Mouse (Mus musculus): ENCODE results near the gene Cela3b. TPM values are rescaled to one million over a fixed set of nuclear protein-coding genes. Genes with fewer than 3 reads are reported as not detected.

The Cela3b gene
- total and polyA plus RNA-seq, 3 experiments = not detected

DNA sequence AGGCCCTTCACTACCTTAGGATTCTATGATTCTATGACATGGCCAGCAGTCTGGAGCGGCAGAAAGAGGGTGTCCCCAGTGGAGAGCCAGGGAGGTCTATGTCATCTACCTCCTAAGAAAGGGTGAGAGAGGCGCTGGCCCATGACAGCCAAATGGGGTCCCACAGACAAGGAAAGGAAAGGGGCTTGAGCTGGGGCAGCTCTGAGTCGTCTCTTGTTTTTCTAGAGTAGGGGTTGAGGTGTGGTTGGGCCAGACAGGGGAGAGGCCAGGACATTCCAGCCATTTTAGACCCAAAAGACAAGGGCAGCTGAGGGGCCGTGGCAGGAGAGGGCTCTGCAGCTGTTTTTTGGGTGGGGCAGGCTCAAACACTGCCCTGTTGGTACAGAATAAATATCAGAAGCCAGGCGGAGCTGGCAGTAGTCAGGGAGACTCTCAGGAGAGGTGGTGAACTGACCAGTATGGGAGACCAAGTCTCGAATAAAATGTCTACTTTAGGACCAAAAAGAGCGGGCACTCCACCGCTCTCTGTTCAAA lies 23.0 kb upstream of the Cela3b start, which contains the start of gene 1700013G24Rik:
Gene 1700013G24Rik (plus strand): TSS at position 51 of the 534 bp plus-strand sequence.
- Histone ChIP-seq H3K9ac (ENCODE audit: insufficient read depth, low read depth) (no peak within 1 kb of the TSS), H3K4me2 (ENCODE audit: insufficient read depth, low read depth, poor library complexity, severe bottlenecking) (no peak within 1 kb of the TSS), H3K79me2 (replicated peaks; ENCODE audit: control insufficient read depth, extremely low read depth, insufficient read depth, poor library complexity, severe bottlenecking) (no peaks in the 10 kb centered on the region), H3K4me3 (replicated peaks in 1 of 3; ENCODE audit: low read depth in 2 of 3, low read length in 2 of 3, poor library complexity in 1 of 3) (no peak within 1 kb of the TSS), H3K36me3 (replicated peaks in 1 of 2; ENCODE audit: control insufficient read depth in 1 of 2, insufficient read depth in 1 of 2, low read length in 1 of 2) (no peaks in the 10 kb centered on the region), H3K27me3 (replicated peaks) (no peaks in the 10 kb centered on the region), H3K9me3 (replicated peaks; ENCODE audit: low read length) (peaks cover 2% of the 10 kb centered on the region), H3K27ac (ENCODE audit: insufficient read depth, low read depth) (no peak within 1 kb of the TSS), H3K4me1 (ENCODE audit: control insufficient read depth in 1 of 2, insufficient read depth in 2 of 2) (peaks cover 16 to 27% of the 10 kb centered on the region in 2 experiments)
- no peak for DNase-seq (ENCODE audit: extremely low read depth)
- in situ Hi-C loops (cut with MboI; ENCODE audit: low pct_ligation_motif_present, low pct_unique_long_range_greater_than_20kb, low sequenced_read_pairs) = no loop called here
- dilution Hi-C loops (cut with MboI; ENCODE audit: extremely low pct_ligation_motif_present, extremely low pct_unique_long_range_greater_than_20kb, low sequenced_read_pairs) = no loop called here
- no peak for TF ChIP-seq MAFK (IDR thresholded peaks at IDR 0.05; ENCODE audit: insufficient replicate concordance, low read length)
- TF ChIP-seq TBP (conservative IDR thresholded peaks at IDR 0.05; ENCODE audit: low read depth, low read length) = no peak
- TF ChIP-seq NELFE (IDR thresholded peaks at IDR 0.05; ENCODE audit: low read depth, low read length) = no peak
- TF ChIP-seq RCOR1 (conservative IDR thresholded peaks at IDR 0.05; ENCODE audit: low read depth, low read length) = no peak
- no peak for TF ChIP-seq JUND (conservative IDR thresholded peaks at IDR 0.05; ENCODE audit: low read depth, low read length)
- no peak for TF ChIP-seq ZC3H11A (IDR thresholded peaks at IDR 0.05; ENCODE audit: low read depth, low read length)
- TF ChIP-seq IRF4 (IDR thresholded peaks at IDR 0.05; ENCODE audit: low read depth, low read length) = no peak
- TF ChIP-seq ETS1 (conservative IDR thresholded peaks at IDR 0.05; ENCODE audit: low read depth, low read length) = no peak
- no peak for TF ChIP-seq MAX (IDR thresholded peaks at IDR 0.05; ENCODE audit: low read length)
- no peak for TF ChIP-seq ELF1 (IDR thresholded peaks at IDR 0.05; ENCODE audit: low read depth, low read length)
- no peak for TF ChIP-seq POLR2A (IDR thresholded peaks at IDR 0.05; ENCODE audit: low read depth, low read length)
- TF ChIP-seq CTCF (conservative IDR thresholded peaks at IDR 0.05 in 1 of 2, IDR thresholded peaks at IDR 0.05 in 1 of 2; ENCODE audit: low read depth in 2 of 2, low read length in 2 of 2) = no peak
- no peak for TF ChIP-seq PAX5 (IDR thresholded peaks at IDR 0.05; ENCODE audit: low read length)

- no peaks in the 10 kb centered on the region for H3K9me3 ChIP-seq (replicated peaks; ENCODE audit: low read length)
- DNase-seq (ENCODE audit: extremely low read depth) = no peak
- no peaks in the 10 kb centered on the region for H3K27me3 ChIP-seq (replicated peaks)
- peaks cover 23 to 35% of the 10 kb centered on the region in 2 experiments for H3K4me1 ChIP-seq (ENCODE audit: control insufficient read depth in 1 of 2, insufficient read depth in 2 of 2)
- H3K27ac ChIP-seq (ENCODE audit: insufficient read depth, low read depth) = no peak overlapping the region
- no peak overlapping the region for H3K4me2 ChIP-seq (ENCODE audit: insufficient read depth, low read depth, poor library complexity, severe bottlenecking)
- H3K9ac ChIP-seq (ENCODE audit: insufficient read depth, low read depth) = no peak overlapping the region
- no peaks in the 10 kb centered on the region for H3K36me3 ChIP-seq (replicated peaks in 1 of 2; ENCODE audit: control insufficient read depth in 1 of 2, insufficient read depth in 1 of 2, low read length in 1 of 2)
- no peak overlapping the region for H3K4me3 ChIP-seq (replicated peaks in 1 of 3; ENCODE audit: low read depth in 2 of 3, low read length in 2 of 3, poor library complexity in 1 of 3)
- in situ Hi-C loops (cut with MboI; ENCODE audit: low pct_ligation_motif_present, low pct_unique_long_range_greater_than_20kb, low sequenced_read_pairs) = no loop called here
- dilution Hi-C loops (cut with MboI; ENCODE audit: extremely low pct_ligation_motif_present, extremely low pct_unique_long_range_greater_than_20kb, low sequenced_read_pairs) = no loop called here
- no peaks in the 10 kb centered on the region for H3K79me2 ChIP-seq (replicated peaks; ENCODE audit: control insufficient read depth, extremely low read depth, insufficient read depth, poor library complexity, severe bottlenecking)
- TF ChIP-seq MEF2A (IDR thresholded peaks at IDR 0.05; ENCODE audit: borderline replicate concordance, low read depth, low read length) (no peak), USF1 (IDR thresholded peaks at IDR 0.05; ENCODE audit: low read depth, low read length) (no peak), MAFK (IDR thresholded peaks at IDR 0.05; ENCODE audit: insufficient replicate concordance, low read length) (no peak), USF2 (conservative IDR thresholded peaks at IDR 0.05; ENCODE audit: low read depth, low read length) (no peak), POLR2AphosphoS2 (IDR thresholded peaks at IDR 0.05; ENCODE audit: low read depth, low read length) (no peak)
Observed at GRCm38 (mm10) chr4:137452190-137452589, 21.9 kb upstream of the Cela3b start.
